Mouse (Mus musculus): ENCODE data around the gene Efcc1.

DNA sequence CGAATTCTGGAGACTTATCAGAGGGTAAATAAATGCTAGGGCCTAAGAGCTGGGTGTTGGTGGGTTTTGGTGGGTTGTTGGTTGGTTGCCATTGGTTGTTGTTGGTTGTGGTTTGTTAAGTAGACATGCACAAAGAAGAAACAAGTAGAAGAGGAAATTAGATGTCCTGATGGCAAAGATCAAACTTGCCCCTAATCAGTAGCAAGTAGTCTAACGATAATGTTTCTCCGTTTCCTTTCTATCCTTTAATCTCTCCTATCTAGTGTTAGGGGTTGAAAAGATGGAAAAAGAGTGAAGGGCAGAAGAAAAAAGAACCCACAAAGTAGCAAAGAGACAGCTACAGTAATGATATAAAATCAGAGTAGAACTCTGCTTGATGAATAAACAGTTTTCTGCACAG lies 14.0 kb downstream of the Efcc1 start:
- no peak for TF ChIP-seq CTCF (IDR thresholded peaks at IDR 0.05; ENCODE audit: low read depth, low read length)
- no peak for TF ChIP-seq POLR2A (IDR thresholded peaks at IDR 0.05; ENCODE audit: extremely low read depth, insufficient read depth, low read length)

Measured in liver, adult 2 months (tissue).